Mouse (Mus musculus) colon, adult 2 months (tissue): Measurements from ENCODE around the gene Gm21988. TPM values are rescaled to one million over a fixed set of nuclear protein-coding genes. Genes with fewer than 3 reads are reported as not detected.

ENCODE experiments used
- polyA plus RNA-seq: library from polyadenylated mRNA; depleted of rRNA; stranded (reverse); fragments of >200 nt; gene quantifications from 2 replicates; pipeline ENCODE4 v1.2.3, GENCODE M21; 2012; rRNA removed

The Gm21988 gene
- 5.9 and 6.5 TPM in 2 replicates for polyA plus RNA-seq

DNA sequence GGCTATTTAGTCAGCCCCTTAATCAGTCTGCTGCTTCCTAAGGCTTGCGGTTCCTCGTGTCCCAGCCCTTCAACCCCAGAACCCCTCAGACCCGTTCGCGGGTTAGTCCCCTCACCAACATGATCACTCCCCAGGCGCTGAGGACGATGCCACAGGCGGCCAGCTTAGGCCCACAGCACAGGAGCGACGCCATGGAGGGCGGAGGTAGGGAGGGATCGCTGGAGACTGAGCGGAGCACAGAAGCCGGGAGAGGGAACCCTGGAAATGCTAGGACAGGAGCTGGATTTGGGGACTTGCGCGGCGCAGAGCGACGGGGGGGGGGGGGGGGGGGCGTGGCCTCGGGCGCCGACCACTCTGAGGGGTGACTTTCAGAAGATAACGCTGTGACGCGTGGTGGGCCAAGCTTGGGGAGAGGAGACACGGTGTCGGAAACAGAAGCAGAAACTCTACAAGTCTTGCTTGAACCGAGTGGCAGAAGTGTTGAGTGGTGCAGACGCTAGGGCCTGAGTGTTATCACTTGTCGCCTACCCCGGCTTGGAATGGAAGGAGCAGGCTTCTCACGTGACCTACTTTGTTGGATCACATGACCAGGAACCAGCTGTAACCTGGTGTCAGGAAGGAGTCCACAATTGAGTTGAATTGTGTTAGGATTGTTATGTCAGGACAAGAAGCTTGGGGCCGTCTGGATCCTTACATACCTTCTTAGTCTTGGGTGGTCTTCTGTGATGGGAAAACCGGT, at the start of gene Gm21988, which contains the start of gene Rnasek:
Gene Gm21988 (minus strand): TSS at position 290 of the 739 bp plus-strand sequence.
Gene Rnasek (minus strand): TSS at position 302 of the 739 bp plus-strand sequence.

DNA sequence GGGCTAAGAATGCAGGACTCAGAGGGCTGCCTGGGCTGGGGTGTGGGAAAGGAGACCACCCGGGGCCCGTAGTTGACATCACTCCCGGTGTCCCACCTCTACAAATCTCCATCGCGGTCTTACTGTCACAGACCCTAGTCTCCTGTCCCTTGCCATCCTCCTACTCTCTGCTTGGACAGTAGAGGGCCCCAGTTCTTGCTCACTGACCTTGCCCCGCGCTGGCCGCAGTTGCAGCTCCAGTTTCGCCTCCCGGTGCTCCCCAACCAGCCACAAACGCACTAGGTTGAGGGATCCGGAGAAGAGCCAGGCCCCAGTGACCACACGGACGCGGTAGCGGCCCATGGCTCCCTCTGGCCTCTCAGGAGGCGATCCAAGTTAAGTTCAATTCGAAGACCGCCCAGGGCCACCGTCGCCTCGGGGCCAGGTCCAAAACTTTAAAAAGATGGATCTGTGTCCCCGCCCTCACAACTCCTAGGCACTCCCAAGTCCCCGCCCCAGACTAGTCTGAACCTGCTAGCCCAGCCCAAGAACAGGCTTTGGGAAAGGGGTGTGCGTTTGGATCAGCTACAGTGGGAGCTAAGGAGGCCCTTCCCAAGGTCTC, 15.4 kb upstream of the Gm21988 start, which contains the start of gene Alox12:
Gene Alox12 (minus strand): TSS at position 423 of the 601 bp plus-strand sequence.

GRCm38 (mm10) chr11:70237457-70238167, 2.0 kb downstream of the Gm21988 start, which contains the start of gene 0610010K14Rik:
Gene 0610010K14Rik, minus strand, starts transcription at chr11:70237914.

GRCm38 (mm10) chr11:70229260-70230010, 10.2 kb downstream of the Gm21988 start, which contains the start of gene Bcl6b:
Gene Bcl6b, minus strand, starts transcription at chr11:70229798.

GRCm38 (mm10) chr11:70220731-70221602, 18.7 kb downstream of the Gm21988 start, which contains the start of gene Slc16a13:
Gene Slc16a13, minus strand, starts transcription at chr11:70221064.

GRCm38 (mm10) chr11:70212423-70212822, 27.2 kb downstream of the Gm21988 start, which contains the start of gene Slc16a11:
Gene Slc16a11, plus strand, starts transcription at chr11:70212752.

Other genes starting within 250 kb of the Gm21988 start
- 207 and 284 TPM in 2 replicates for gene Gabarap, start 248.7 kb downstream of the Gm21988 start, polyA plus RNA-seq
- 12.3 and 13.5 TPM in 2 replicates for gene Phf23, start 244.1 kb downstream of the Gm21988 start, polyA plus RNA-seq
- gene Dvl2, start 239.2 kb downstream of the Gm21988 start, polyA plus RNA-seq, result 12.1 TPM in 2 replicates
- gene Acadvl, start 224.4 kb downstream of the Gm21988 start, polyA plus RNA-seq, result 106 and 112 TPM in 2 replicates
- gene Dlg4, start 222.9 kb downstream of the Gm21988 start, polyA plus RNA-seq, result 12.2 and 16.0 TPM in 2 replicates
- 0.22 and 0.60 TPM in 2 replicates for gene Asgr1, start 185.7 kb downstream of the Gm21988 start, polyA plus RNA-seq
- 0.52 TPM in 2 replicates for gene Asgr2, start 147.2 kb downstream of the Gm21988 start, polyA plus RNA-seq
- gene Mgl2, start 109.5 kb downstream of the Gm21988 start, polyA plus RNA-seq, result 2.6 and 4.0 TPM in 2 replicates
- 1.3 and 3.6 TPM in 2 replicates for gene Clec10a, start 83.6 kb downstream of the Gm21988 start, polyA plus RNA-seq
- 19.0 and 22.8 TPM in 2 replicates for gene Slc16a11, start 27.1 kb downstream of the Gm21988 start, polyA plus RNA-seq
- 7.2 and 11.0 TPM in 2 replicates for gene Slc16a13, start 18.8 kb downstream of the Gm21988 start, polyA plus RNA-seq
- 2.0 and 2.7 TPM in 2 replicates for gene Bcl6b, start 10.0 kb downstream of the Gm21988 start, polyA plus RNA-seq
- gene 0610010K14Rik, start 1.9 kb downstream of the Gm21988 start, polyA plus RNA-seq, result 45.7 and 58.9 TPM in 2 replicates
- 146 and 189 TPM in 2 replicates for gene Rnasek, start within 50 bp of the Gm21988 start, polyA plus RNA-seq
- gene Alox12, start 15.5 kb upstream of the Gm21988 start, polyA plus RNA-seq, result 1.2 and 1.7 TPM in 2 replicates
- gene Alox12e, start 82.8 kb upstream of the Gm21988 start, polyA plus RNA-seq, result 0.09 and 0.10 TPM in 2 replicates
- gene Alox15, start 112.2 kb upstream of the Gm21988 start, polyA plus RNA-seq, result 2.3 and 3.8 TPM in 2 replicates
- 13.3 and 14.7 TPM in 2 replicates for gene Pelp1, start 170.2 kb upstream of the Gm21988 start, polyA plus RNA-seq
- gene Arrb2, start 192.8 kb upstream of the Gm21988 start, polyA plus RNA-seq, result 22.9 and 26.3 TPM in 2 replicates
- gene Med11, start 212.1 kb upstream of the Gm21988 start, polyA plus RNA-seq, result 18.3 TPM in 2 replicates
- gene Zmynd15, start 219.6 kb upstream of the Gm21988 start, polyA plus RNA-seq, result 4.1 and 4.6 TPM in 2 replicates
- 21.9 and 24.0 TPM in 2 replicates for gene Cxcl16, start 220.2 kb upstream of the Gm21988 start, polyA plus RNA-seq